Mouse (Mus musculus) C2C12 (cell line): ENCODE measurements around the gene Sp7.

Source experiments
- CTCF ChIP-seq: IDR thresholded peaks from one replicate; pipeline ENCODE4 v1.5.1; 2011; ENCODE audit not compliant: control insufficient read depth, insufficient read depth, insufficient read length
- MAX ChIP-seq: IDR thresholded peaks from one replicate; pipeline ENCODE4 v1.6.1; 2011; ENCODE audit warnings: mild to moderate bottlenecking, control low read depth
- MYOG ChIP-seq: IDR thresholded peaks from one replicate; pipeline ENCODE4 v1.6.1; 2011; ENCODE audit not compliant: control insufficient read depth, insufficient read length; ENCODE audit errors: extremely low read depth

- TF ChIP-seq CTCF (no peak), MYOG (no peak), MAX (no peak)
Measured at GRCm38 (mm10) chr15:102310074-102310845, 56.7 kb downstream of the Sp7 start.
